Mouse (Mus musculus): ENCODE data around the gene Heatr1.

Heatr1 gene

GRCm38 (mm10) chr13:12394609-12395505, at the start of gene Heatr1:
Gene Heatr1 (plus strand): TSS chr13:12395027.
- DNase-seq = peak; percentile 97

- DNase-seq = no peak
These were observed 48.0 kb upstream of the Heatr1 start for GRCm38 (mm10) chr13:12346837-12347236.

GRCm38 (mm10) chr13:12349197-12349824, 45.5 kb upstream of the Heatr1 start:
- DNase-seq = no peak

- DNase-seq = no peak
These were observed 38.6 kb upstream of the Heatr1 start for GRCm38 (mm10) chr13:12356184-12356583.

- no peak for DNase-seq
These were observed 37.3 kb upstream of the Heatr1 start for GRCm38 (mm10) chr13:12357554-12357953.

- DNase-seq = no peak
These were observed 33.3 kb upstream of the Heatr1 start for GRCm38 (mm10) chr13:12361486-12361885.

GRCm38 (mm10) chr13:12369041-12369621, 25.7 kb upstream of the Heatr1 start:
- DNase-seq = no peak

GRCm38 (mm10) chr13:12369930-12370329, 24.9 kb upstream of the Heatr1 start:
- no peak for DNase-seq

- no peak for DNase-seq
These were observed 22.1 kb upstream of the Heatr1 start for GRCm38 (mm10) chr13:12372755-12373154.

GRCm38 (mm10) chr13:12376778-12377177, 18.0 kb upstream of the Heatr1 start:
- no peak for DNase-seq

GRCm38 (mm10) chr13:12384796-12385195, 10.0 kb upstream of the Heatr1 start:
- no peak for DNase-seq

- DNase-seq = no peak
These were observed 8.5 kb upstream of the Heatr1 start for GRCm38 (mm10) chr13:12386286-12386685.

GRCm38 (mm10) chr13:12395571-12395970, 744 bp downstream of the Heatr1 start:
- peak; percentile 25 for DNase-seq

- peak; percentile 29 for DNase-seq
These were observed 13.7 kb downstream of the Heatr1 start for GRCm38 (mm10) chr13:12408343-12409066.

- DNase-seq = peak; percentile 86
These were observed 17.2 kb downstream of the Heatr1 start for GRCm38 (mm10) chr13:12412016-12412415.

- no peak for DNase-seq
These were observed 25.8 kb downstream of the Heatr1 start for GRCm38 (mm10) chr13:12420596-12420995.

- no peak for DNase-seq
These were observed 33.7 kb downstream of the Heatr1 start for GRCm38 (mm10) chr13:12428556-12428955.

- DNase-seq = no peak
These were observed 39.0 kb downstream of the Heatr1 start for GRCm38 (mm10) chr13:12433843-12434242.

GRCm38 (mm10) chr13:12439586-12439985, 44.8 kb downstream of the Heatr1 start:
- DNase-seq = peak; percentile 32

- no peak for DNase-seq
These were observed 46.0 kb downstream of the Heatr1 start for GRCm38 (mm10) chr13:12440813-12441212.

GRCm38 (mm10) chr13:12442008-12442587, 47.3 kb downstream of the Heatr1 start:
- peak; percentile 81 for DNase-seq

GRCm38 (mm10) chr13:12453150-12453549, 58.3 kb downstream of the Heatr1 start:
- DNase-seq = no peak

All from layer of hippocampus, adult 9-11 months (tissue).